Mouse (Mus musculus): Measurements from ENCODE around the gene Rps24. TPM values are rescaled to one million over a fixed set of nuclear protein-coding genes. Genes with fewer than 3 reads are reported as not detected.

Rps24 gene
- total and polyA plus RNA-seq, 2 experiments from 2014 or later = 826 to 1,072 TPM

- Histone ChIP-seq H3K36me3 (ENCODE audit: insufficient read depth, low read length) (no peaks in the 10 kb centered on the region), H3K27me3 (ENCODE audit: insufficient read depth, low read length) (no peaks in the 10 kb centered on the region), H3K27ac (no peak overlapping the region), H3K9ac (replicated peaks; ENCODE audit: low read length) (no peak overlapping the region), H3K9me3 (ENCODE audit: low read length) (no peaks in the 10 kb centered on the region), H3K4me1 (ENCODE audit: insufficient read depth, low read length) (peaks cover 17% of the 10 kb centered on the region), H3K4me2 (ENCODE audit: low read depth, low read length) (no peak overlapping the region), H3K4me3 (ENCODE audit: low read length) (no peak overlapping the region)
- ATAC-seq = no peak
- TF ChIP-seq CTCF (IDR thresholded peaks at IDR 0.05; ENCODE audit: low read depth) = no peak
- 55% methylated on average over 5 of the region's 5 CpGs for WGBS
- DNase-seq (ENCODE audit: low spot score) = no peak
These were observed 22.6 kb downstream of the Rps24 start for GRCm38 (mm10) chr14:24509557-24509956.

- Histone ChIP-seq H3K9ac (replicated peaks; ENCODE audit: low read length) (no peak overlapping the region), H3K36me3 (ENCODE audit: insufficient read depth, low read length) (no peaks in the 10 kb centered on the region), H3K4me1 (ENCODE audit: insufficient read depth, low read length) (peaks cover 17% of the 10 kb centered on the region), H3K4me2 (ENCODE audit: low read depth, low read length) (no peak overlapping the region), H3K27ac (no peak overlapping the region), H3K9me3 (ENCODE audit: low read length) (no peaks in the 10 kb centered on the region), H3K4me3 (ENCODE audit: low read length) (no peak overlapping the region), H3K27me3 (ENCODE audit: insufficient read depth, low read length) (no peaks in the 10 kb centered on the region)
- ATAC-seq (no peak), DNase-seq (ENCODE audit: low spot score) (no peak)
- 97% methylated on average over 1 of the region's 1 CpGs for WGBS
- peak; percentile 60 for TF ChIP-seq CTCF (IDR thresholded peaks at IDR 0.05; ENCODE audit: low read depth)
These were observed 23.3 kb downstream of the Rps24 start for GRCm38 (mm10) chr14:24510218-24510617.

- H3K27me3 ChIP-seq (ENCODE audit: insufficient read depth, low read length) = no peaks in the 10 kb centered on the region
- no peaks in the 10 kb centered on the region for H3K9me3 ChIP-seq (ENCODE audit: low read length)
- WGBS = 88% methylated on average over 2 of the region's 2 CpGs
- H3K27ac ChIP-seq = no peak overlapping the region
- no peaks in the 10 kb centered on the region for H3K36me3 ChIP-seq (ENCODE audit: insufficient read depth, low read length)
- no peak overlapping the region for H3K4me3 ChIP-seq (ENCODE audit: low read length)
- ATAC-seq (no peak), DNase-seq (ENCODE audit: low spot score) (no peak)
- peaks cover 17% of the 10 kb centered on the region for H3K4me1 ChIP-seq (ENCODE audit: insufficient read depth, low read length)
- H3K4me2 ChIP-seq (ENCODE audit: low read depth, low read length) = no peak overlapping the region
- no peak for TF ChIP-seq CTCF (IDR thresholded peaks at IDR 0.05; ENCODE audit: low read depth)
- H3K9ac ChIP-seq (replicated peaks; ENCODE audit: low read length) = no peak overlapping the region
These were observed 23.8 kb downstream of the Rps24 start for GRCm38 (mm10) chr14:24510679-24511078.

GRCm38 (mm10) chr14:24512527-24513161, 25.7 kb downstream of the Rps24 start:
- no peak overlapping the region for H3K4me3 ChIP-seq (ENCODE audit: low read length)
- no peak overlapping the region for H3K9ac ChIP-seq (replicated peaks; ENCODE audit: low read length)
- DNase-seq (ENCODE audit: low spot score) (no peak), ATAC-seq (no peak)
- 51% methylated on average over 6 of the region's 6 CpGs for WGBS
- TF ChIP-seq CTCF (IDR thresholded peaks at IDR 0.05; ENCODE audit: low read depth) = no peak
- no peak overlapping the region for H3K4me2 ChIP-seq (ENCODE audit: low read depth, low read length)
- H3K27me3 ChIP-seq (ENCODE audit: insufficient read depth, low read length) = no peaks in the 10 kb centered on the region
- H3K9me3 ChIP-seq (ENCODE audit: low read length) = no peaks in the 10 kb centered on the region
- H3K4me1 ChIP-seq (ENCODE audit: insufficient read depth, low read length) = peaks cover 10% of the 10 kb centered on the region
- H3K27ac ChIP-seq = no peak overlapping the region
- no peaks in the 10 kb centered on the region for H3K36me3 ChIP-seq (ENCODE audit: insufficient read depth, low read length)

- Histone ChIP-seq H3K36me3 (ENCODE audit: insufficient read depth, low read length) (no peaks in the 10 kb centered on the region), H3K9ac (replicated peaks; ENCODE audit: low read length) (no peak overlapping the region), H3K4me3 (ENCODE audit: low read length) (no peak overlapping the region), H3K27ac (no peak overlapping the region), H3K9me3 (ENCODE audit: low read length) (no peaks in the 10 kb centered on the region), H3K4me1 (ENCODE audit: insufficient read depth, low read length) (peaks cover 3% of the 10 kb centered on the region), H3K4me2 (ENCODE audit: low read depth, low read length) (no peak overlapping the region), H3K27me3 (ENCODE audit: insufficient read depth, low read length) (no peaks in the 10 kb centered on the region)
- ATAC-seq (no peak), DNase-seq (ENCODE audit: low spot score) (no peak)
- TF ChIP-seq CTCF (IDR thresholded peaks at IDR 0.05; ENCODE audit: low read depth) = no peak
- 64% methylated on average over 8 of the region's 8 CpGs for WGBS
These were observed 34.7 kb downstream of the Rps24 start for GRCm38 (mm10) chr14:24521597-24521996.

GRCm38 (mm10) chr14:24525137-24525536, 38.2 kb downstream of the Rps24 start:
- Histone ChIP-seq H3K4me3 (ENCODE audit: low read length) (no peak overlapping the region), H3K4me1 (ENCODE audit: insufficient read depth, low read length) (peaks cover 8% of the 10 kb centered on the region), H3K4me2 (ENCODE audit: low read depth, low read length) (no peak overlapping the region), H3K36me3 (ENCODE audit: insufficient read depth, low read length) (no peaks in the 10 kb centered on the region), H3K9ac (replicated peaks; ENCODE audit: low read length) (no peak overlapping the region), H3K9me3 (ENCODE audit: low read length) (no peaks in the 10 kb centered on the region), H3K27me3 (ENCODE audit: insufficient read depth, low read length) (no peaks in the 10 kb centered on the region), H3K27ac (peak overlapping the region; percentile 58; the same call in 1 of the 2 replicates)
- 65% methylated on average over 3 of the region's 3 CpGs for WGBS
- DNase-seq (ENCODE audit: low spot score) = no peak
- ATAC-seq = no peak
- TF ChIP-seq CTCF (IDR thresholded peaks at IDR 0.05; ENCODE audit: low read depth) = no peak

- H3K36me3 ChIP-seq (ENCODE audit: insufficient read depth, low read length) = no peaks in the 10 kb centered on the region
- no peaks in the 10 kb centered on the region for H3K27me3 ChIP-seq (ENCODE audit: insufficient read depth, low read length)
- DNase-seq (ENCODE audit: low spot score) = no peak
- no peaks in the 10 kb centered on the region for H3K9me3 ChIP-seq (ENCODE audit: low read length)
- TF ChIP-seq CTCF (IDR thresholded peaks at IDR 0.05; ENCODE audit: low read depth) = no peak
- peaks cover 15% of the 10 kb centered on the region for H3K4me1 ChIP-seq (ENCODE audit: insufficient read depth, low read length)
- H3K27ac ChIP-seq = peak overlapping the region; percentile 58
- 48% methylated on average over 10 of the region's 10 CpGs for WGBS
- no peak overlapping the region for H3K9ac ChIP-seq (replicated peaks; ENCODE audit: low read length)
- ATAC-seq = no peak
- no peak overlapping the region for H3K4me3 ChIP-seq (ENCODE audit: low read length)
- H3K4me2 ChIP-seq (ENCODE audit: low read depth, low read length) = no peak overlapping the region
These were observed 38.9 kb downstream of the Rps24 start for GRCm38 (mm10) chr14:24525677-24526415.
